Mouse (Mus musculus) kidney, postnatal 36 days (tissue): Measurements from ENCODE around the gene Adssl1.

Source experiments
- DNase-seq, 2 experiments: peaks; one replicate each; pipeline ENCODE4 v3.0.0; 2021 to 2022; ENCODE audit warnings: mixed read lengths in 2 of 2

Adssl1 gene

GRCm38 (mm10) chr12:112679027-112679996, 59.5 kb downstream of the Adssl1 start:
- peak; percentile 36 to 68 for DNase-seq

DNA sequence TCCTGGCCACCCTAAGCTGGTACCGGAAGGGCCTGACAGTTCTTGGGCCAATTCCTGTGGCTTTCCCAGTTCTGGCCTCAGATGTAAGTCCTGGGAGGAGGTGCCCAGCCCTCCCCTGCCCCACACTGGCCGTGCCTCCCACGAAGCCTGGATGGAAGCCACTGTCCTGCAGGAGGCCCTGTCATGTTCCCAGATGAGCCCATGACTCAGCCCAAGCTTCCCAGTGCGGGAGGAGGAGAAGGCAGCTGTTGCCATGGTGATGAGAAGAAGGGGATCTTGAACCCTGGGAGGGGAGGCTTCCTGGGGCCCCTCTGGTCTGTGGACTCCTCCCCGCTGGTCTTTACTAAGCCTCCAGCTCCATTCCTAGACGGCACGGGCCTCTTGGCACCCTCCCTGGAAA, 63.5 kb downstream of the Adssl1 start:
- no peak for DNase-seq

- DNase-seq, result no peak
Observed at GRCm38 (mm10) chr12:112688458-112688857, 68.6 kb downstream of the Adssl1 start.
